Mouse (Mus musculus) cortical plate, adult 2 months (tissue): ENCODE results near the gene Exoc7.

Experiments
- CTCF ChIP-seq: fragments of 200-500 bp; IDR thresholded peaks from 2 replicates; pipeline ENCODE4 v1.5.1; 2011; ENCODE audit warnings: mild to moderate bottlenecking, control low read depth, low read length; ENCODE audit not compliant: insufficient read depth; ENCODE audit errors: extremely low read depth
- POLR2A ChIP-seq: fragments of 200-500 bp; IDR thresholded peaks from 2 replicates; pipeline ENCODE4 v1.6.1; 2011; ENCODE audit warnings: mild to moderate bottlenecking, low read length, control low read depth; ENCODE audit not compliant: insufficient read depth; ENCODE audit errors: extremely low read depth

DNA sequence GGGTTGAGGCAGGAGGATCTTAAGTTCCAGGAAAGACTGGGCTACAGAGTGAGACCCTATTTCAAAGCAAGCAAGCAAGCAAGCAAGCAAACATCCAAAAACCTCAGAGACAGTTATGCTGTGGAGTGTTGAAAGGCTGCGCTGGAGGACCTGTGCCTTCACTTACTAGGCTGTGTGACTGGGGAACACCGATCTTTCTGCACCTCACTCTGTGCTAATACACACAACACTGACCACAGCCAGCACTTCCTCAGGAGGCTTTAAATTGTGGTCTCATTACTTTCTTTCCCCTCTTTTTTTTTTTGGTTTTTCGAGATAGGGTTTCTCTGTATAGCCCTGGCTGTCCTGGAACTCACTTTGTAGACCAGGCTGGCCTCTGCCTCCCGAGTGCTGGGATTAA is 41.2 kb downstream of the Exoc7 start:
- TF ChIP-seq CTCF = no peak
- no peak for TF ChIP-seq POLR2A
